Mouse (Mus musculus) ES-E14 (cell line): ENCODE measurements around the gene Loxl4. TPM values are rescaled to one million over a fixed set of nuclear protein-coding genes. Genes with fewer than 3 reads are reported as not detected.

Experiments
- DNase-seq: peaks from one replicate; pipeline ENCODE4 v3.0.0-alpha.2; 2013; ENCODE audit warnings: low read depth, low spot score
- H3K27ac ChIP-seq: 2 replicates; pipeline ENCODE4 v1.5.1; 2012; ENCODE audit warnings: low read depth, mild to moderate bottlenecking, low read length, moderate library complexity, mixed read lengths; ENCODE audit not compliant: poor library complexity, insufficient read depth, severe bottlenecking
- H3K36me3 ChIP-seq: 2 replicates; pipeline ENCODE4 v1.6.1; 2012; ENCODE audit warnings: mild to moderate bottlenecking, low read length, moderate library complexity, mixed read lengths; ENCODE audit not compliant: control insufficient read depth, poor library complexity, insufficient read depth, severe bottlenecking
- H3K4me1 ChIP-seq, 2 experiments: fragments of 150-350 bp in 1 of 2; sonication (generic) in 1 of 2; 2 replicates each; pipeline ENCODE4 v1.6.1; 2012; ENCODE audit warnings: low read length in 2 of 2, mild to moderate bottlenecking in 1 of 2, mixed read lengths in 1 of 2; ENCODE audit not compliant: control insufficient read depth in 2 of 2, insufficient read depth in 2 of 2, poor library complexity in 1 of 2
- H3K4me3 ChIP-seq, 2 experiments: fragments of 150-350 bp in 1 of 2; sonication (generic) in 1 of 2; 2 replicates each; pipeline ENCODE4 v1.5.1; 2012; ENCODE audit warnings: low read length in 2 of 2, low read depth in 1 of 2, mild to moderate bottlenecking in 1 of 2, mixed read lengths in 1 of 2; ENCODE audit not compliant: insufficient read depth in 1 of 2, poor library complexity in 1 of 2, severe bottlenecking in 1 of 2
- H3K9ac ChIP-seq: 2 replicates; pipeline ENCODE4 v1.6.1; 2012; ENCODE audit warnings: low read depth, mild to moderate bottlenecking, low read length, mixed read lengths; ENCODE audit not compliant: poor library complexity, insufficient read depth, severe bottlenecking
- H3K9me3 ChIP-seq: fragments of 150-350 bp; sonication (generic); 2 replicates; pipeline ENCODE4 v1.6.1; 2012; ENCODE audit warnings: low read depth, mild to moderate bottlenecking, low read length; ENCODE audit not compliant: control insufficient read depth, insufficient read depth
- CHD2 ChIP-seq: IDR thresholded peaks from 2 replicates; pipeline ENCODE4 v1.6.1; 2014; ENCODE audit warnings: mild to moderate bottlenecking, low read depth, low read length, inconsistent platforms
- HCFC1 ChIP-seq: IDR thresholded peaks from 2 replicates; pipeline ENCODE4 v1.6.1; 2012; ENCODE audit warnings: low read length, inconsistent platforms, borderline replicate concordance; ENCODE audit not compliant: insufficient read depth
- MAFK ChIP-seq: IDR thresholded peaks from 2 replicates; pipeline ENCODE4 v1.6.1; 2014; ENCODE audit warnings: mild to moderate bottlenecking, low read depth, low read length, inconsistent platforms; ENCODE audit not compliant: insufficient read depth
- ZC3H11A ChIP-seq: IDR thresholded peaks from 2 replicates; pipeline ENCODE4 v1.6.1; 2012; ENCODE audit warnings: low read depth, mild to moderate bottlenecking, inconsistent platforms, low read length, borderline replicate concordance
- ZNF384 ChIP-seq: IDR thresholded peaks from 2 replicates; pipeline ENCODE4 v1.6.1; 2012; ENCODE audit warnings: low read depth, low read length, inconsistent platforms
- in situ Hi-C, 2 experiments: fragments of 600-800 bp; cut with MboI; formaldehyde crosslinking; loops; one replicate each; pipeline ENCODE4 v1.15.1; 2025; ENCODE audit warnings: low sequenced_read_pairs in 2 of 2, inconsistent platforms in 1 of 2; ENCODE audit not compliant: unreplicated experiment in 2 of 2
- total RNA-seq: library from RNA; depleted of rRNA; stranded (reverse); fragments of 300-350 nt; gene quantifications from 2 replicates; pipeline ENCODE4 v1.2.3, GENCODE M21; 2012

Gene Loxl4
- total RNA-seq, 1 experiment, result 4.5 TPM

DNA sequence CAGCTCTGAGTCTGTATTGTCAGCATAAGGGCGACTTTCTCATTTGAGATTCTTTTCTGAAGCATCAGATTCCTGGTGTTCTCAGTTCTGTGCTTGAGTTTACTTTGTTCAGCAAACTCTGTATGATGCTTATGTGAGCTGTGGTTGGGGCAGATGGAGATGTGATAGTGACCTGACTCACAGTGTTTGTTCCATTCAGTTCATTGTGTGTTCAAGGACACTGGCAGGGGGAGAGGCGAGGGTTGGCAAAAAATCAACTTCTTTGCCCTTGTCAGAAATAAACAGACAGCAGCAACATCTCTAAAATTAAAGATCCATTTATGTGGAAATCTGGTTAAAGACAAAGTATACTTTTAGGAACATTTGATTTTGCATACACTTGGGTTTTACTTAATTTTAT, 43.5 kb downstream of the Loxl4 start:
- in situ Hi-C loops, result no loop called here
- H3K9ac ChIP-seq, result no peak overlapping the region
- no peak overlapping the region for H3K4me3 ChIP-seq
- no peak overlapping the region for H3K27ac ChIP-seq
- H3K36me3 ChIP-seq, result no peaks in the 10 kb centered on the region
- DNase-seq, result no peak
- no peaks in the 10 kb centered on the region for H3K9me3 ChIP-seq
- no peaks in the 10 kb centered on the region for H3K4me1 ChIP-seq
- no peak for TF ChIP-seq HCFC1
- no peak for TF ChIP-seq ZNF384
- TF ChIP-seq ZC3H11A, result no peak

DNA sequence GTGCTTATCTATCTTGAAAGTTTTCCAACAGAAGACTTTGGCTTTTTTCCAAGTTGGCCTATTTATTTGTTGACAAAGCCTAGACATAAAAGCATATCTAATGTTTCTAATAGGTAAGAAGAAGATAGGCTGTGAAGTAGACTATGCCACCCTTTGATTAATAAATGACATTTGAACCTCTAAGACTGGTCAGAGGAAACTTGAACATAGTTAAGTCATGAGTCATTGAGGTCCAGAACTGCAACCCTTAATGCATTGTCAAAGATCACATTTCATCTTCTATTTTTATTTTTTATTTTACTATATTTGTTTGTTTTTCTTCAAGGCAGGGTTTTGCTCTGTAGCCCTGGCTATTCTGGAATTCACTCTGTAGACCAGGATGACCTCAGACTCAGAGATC, 45.6 kb downstream of the Loxl4 start:
- Histone ChIP-seq H3K9me3 (no peaks in the 10 kb centered on the region), H3K4me1 (no peaks in the 10 kb centered on the region), H3K4me3 (no peak overlapping the region), H3K9ac (no peak overlapping the region), H3K36me3 (no peaks in the 10 kb centered on the region), H3K27ac (no peak overlapping the region)
- TF ChIP-seq HCFC1, result no peak
- no peak for TF ChIP-seq ZNF384
- no peak for TF ChIP-seq MAFK
- no peak for TF ChIP-seq ZC3H11A
- TF ChIP-seq CHD2, result no peak
- DNase-seq, result no peak
- in situ Hi-C loops, result no loop called here

DNA sequence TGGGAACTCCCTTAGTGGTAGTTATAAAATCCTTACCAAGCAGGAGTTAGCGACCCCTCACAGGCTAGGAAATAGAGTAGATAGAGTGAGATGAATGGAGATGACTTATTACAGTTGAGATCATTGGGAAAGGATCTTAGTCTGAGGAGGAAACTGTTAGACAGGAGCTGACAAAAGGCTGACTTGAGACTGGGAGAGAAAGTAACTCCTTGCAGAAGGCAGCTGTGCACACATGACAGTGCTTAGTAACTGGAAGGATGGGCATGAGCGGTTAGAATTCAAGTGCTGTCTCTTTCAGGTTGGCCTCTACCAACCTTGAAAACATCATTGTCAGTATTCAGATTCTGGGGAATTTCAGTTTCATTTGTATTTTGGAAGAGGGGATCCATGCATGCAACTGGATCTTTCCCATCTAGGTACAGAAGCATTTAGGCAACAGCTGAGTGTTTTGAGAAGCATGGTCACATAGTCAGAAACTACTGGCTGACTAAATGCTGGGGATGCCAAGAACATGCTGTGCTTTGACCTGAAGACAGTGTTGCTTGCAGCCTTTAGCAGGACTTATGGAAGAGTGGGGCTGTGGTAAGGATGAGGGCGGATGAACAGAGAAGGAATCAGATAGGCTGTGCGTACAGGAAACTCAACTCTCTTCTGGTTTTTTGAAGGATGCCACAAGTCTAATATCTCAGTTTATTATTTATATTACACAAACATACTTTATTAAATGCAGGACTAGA, 46.2 kb downstream of the Loxl4 start:
- no peaks in the 10 kb centered on the region for H3K4me1 ChIP-seq
- DNase-seq, result no peak
- TF ChIP-seq CHD2 (no peak), ZNF384 (no peak), ZC3H11A (no peak), MAFK (no peak), HCFC1 (no peak)
- no peak overlapping the region for H3K4me3 ChIP-seq
- H3K9ac ChIP-seq, result no peak overlapping the region
- in situ Hi-C loops, result no loop called here
- H3K36me3 ChIP-seq, result no peaks in the 10 kb centered on the region
- no peaks in the 10 kb centered on the region for H3K9me3 ChIP-seq
- H3K27ac ChIP-seq, result no peak overlapping the region

DNA sequence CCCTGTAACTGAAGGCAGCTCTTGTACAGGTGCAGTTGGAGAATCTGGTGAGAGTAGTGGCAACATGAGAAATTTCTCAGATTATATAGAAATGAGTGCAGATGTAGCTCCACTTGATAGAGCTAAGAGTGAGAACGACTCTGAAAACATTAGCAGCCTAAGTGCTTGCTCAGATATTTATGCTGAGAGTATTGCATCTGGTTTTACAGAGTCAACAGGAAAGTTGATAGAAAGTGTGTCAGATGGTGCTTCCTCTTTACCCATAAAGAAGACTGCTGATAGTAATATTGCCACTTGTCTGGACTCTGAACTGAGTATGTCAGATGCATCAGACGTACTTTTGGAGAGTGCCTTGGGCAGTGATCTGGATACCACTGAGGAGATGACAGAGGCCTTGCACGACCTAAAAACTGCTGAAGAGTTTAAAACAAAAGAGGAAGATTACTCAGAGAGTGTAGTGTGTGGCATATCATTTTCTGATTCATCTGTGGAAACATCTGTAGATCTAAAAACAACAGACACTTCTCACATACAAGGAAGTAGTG, 48.8 kb downstream of the Loxl4 start:
- no peak overlapping the region for H3K9ac ChIP-seq
- no peaks in the 10 kb centered on the region for H3K4me1 ChIP-seq
- no peaks in the 10 kb centered on the region for H3K36me3 ChIP-seq
- TF ChIP-seq ZNF384, result no peak
- no peak for TF ChIP-seq ZC3H11A
- TF ChIP-seq MAFK, result no peak
- TF ChIP-seq HCFC1, result no peak
- TF ChIP-seq CHD2, result no peak
- in situ Hi-C loops, result no loop called here
- H3K27ac ChIP-seq, result no peak overlapping the region
- no peak overlapping the region for H3K4me3 ChIP-seq
- no peak for DNase-seq
- H3K9me3 ChIP-seq, result no peaks in the 10 kb centered on the region

DNA sequence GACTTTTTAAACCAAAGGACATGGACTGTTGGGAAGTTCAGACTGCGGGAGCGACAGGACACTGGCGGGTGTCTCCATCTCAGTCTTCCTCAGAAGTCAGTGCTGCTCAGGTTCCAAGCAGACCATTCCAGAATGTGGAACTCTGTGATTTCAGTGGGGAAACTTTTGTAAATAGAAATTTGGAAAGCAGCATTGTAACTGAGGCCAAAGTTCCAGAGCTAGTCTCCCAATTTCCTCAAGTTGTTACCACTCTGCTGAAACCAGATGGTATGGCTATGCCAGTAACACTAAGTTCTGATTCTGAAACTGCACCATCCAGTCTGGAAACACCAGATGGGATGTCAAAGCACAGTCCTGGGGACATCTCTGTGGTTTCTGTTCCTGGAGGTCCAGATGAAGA, 49.6 kb downstream of the Loxl4 start:
- no peak overlapping the region for H3K4me3 ChIP-seq
- no peaks in the 10 kb centered on the region for H3K9me3 ChIP-seq
- H3K27ac ChIP-seq, result no peak overlapping the region
- TF ChIP-seq MAFK, result no peak
- no peak for TF ChIP-seq CHD2
- TF ChIP-seq HCFC1, result no peak
- TF ChIP-seq ZNF384, result no peak
- TF ChIP-seq ZC3H11A, result no peak
- H3K9ac ChIP-seq, result no peak overlapping the region
- no peaks in the 10 kb centered on the region for H3K36me3 ChIP-seq
- in situ Hi-C loops, result no loop called here
- no peak for DNase-seq
- no peaks in the 10 kb centered on the region for H3K4me1 ChIP-seq
